In the genomic region with DNA sequence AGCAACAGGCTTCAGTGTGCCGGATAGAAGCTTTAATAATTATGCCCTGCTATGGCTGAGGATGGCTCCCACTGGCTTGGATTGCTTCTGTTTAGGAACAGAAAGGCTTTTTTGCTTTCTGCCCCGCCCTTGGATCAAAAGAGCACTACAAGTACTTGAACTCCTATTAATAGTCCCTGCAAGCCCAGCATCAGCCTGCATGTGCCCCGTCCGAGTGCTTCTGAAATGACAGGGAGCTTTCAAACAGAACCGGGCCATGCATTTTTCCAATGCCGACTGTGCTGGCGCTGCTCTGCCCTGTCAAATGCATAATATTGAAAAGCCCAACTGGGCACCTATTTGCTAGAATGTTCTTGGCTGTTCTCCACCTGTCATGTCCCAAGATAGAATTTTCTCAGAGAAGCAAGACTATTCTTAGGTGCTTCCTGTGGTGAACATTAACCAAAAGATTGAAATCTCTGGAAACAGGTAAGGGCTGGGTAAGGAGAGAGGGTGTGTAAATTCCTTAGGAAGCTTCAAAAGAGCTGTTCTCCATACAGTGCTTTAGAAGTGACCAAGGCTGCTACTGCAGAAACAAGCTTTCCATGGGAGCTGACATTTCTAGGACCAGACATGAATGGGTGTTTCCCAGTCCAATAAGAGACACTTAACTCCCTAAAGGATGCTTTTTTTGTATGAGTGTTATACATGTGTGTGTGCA, we compare ENCODE assay signal across 13 mouse cellular contexts.
DNase-seq lines count a peak whose midpoint lies in the region; ATAC-seq lines count a peak whose summit lies in the region.
"Had no signal": no experiment of that assay in that cellular context is flagged by ENCODE, and none has a peak within 500 bp of the region (broad histone marks: within the 10 kb centered on the region; RNA-seq: fewer than 3 reads in every experiment).

No protein-coding gene starts in this region.

- no peaks in the 10 kb centered on the region for H3K36me3 ChIP-seq in intestine, embryonic 15.5 days
- H3K36me3 ChIP-seq in lung, embryonic 15.5 days, result no peaks in the 10 kb centered on the region
- H3K36me3 ChIP-seq in hindbrain, embryonic 16.5 days (ENCODE audit: control insufficient read depth, insufficient read depth, low read length), result no peaks in the 10 kb centered on the region
- H3K36me3 ChIP-seq: embryonic facial prominence, embryonic 15.5 days; G1E; limb, embryonic 13.5 days; neural tube, embryonic 15.5 days had no signal

- peak; percentile 24 to 33 for DNase-seq in cerebellum, postnatal 25 days
- DNase-seq in cerebellum, adult 9-10 months, result no peak
- DNase-seq in heart, adult 8-10 months (ENCODE audit: low spot score), result peak; percentile 29
- DNase-seq in embryo, embryonic 10 days (ENCODE audit: low spot score), result no peak
- DNase-seq: layer of hippocampus, postnatal 36 days had no signal

- H3K9me3 ChIP-seq in intestine, embryonic 15.5 days, result no peaks in the 10 kb centered on the region
- H3K9me3 ChIP-seq in lung, embryonic 15.5 days, result no peaks in the 10 kb centered on the region
- H3K9me3 ChIP-seq in hindbrain, embryonic 16.5 days (ENCODE audit: control insufficient read depth, low read length), result no peaks in the 10 kb centered on the region
- H3K9me3 ChIP-seq: embryonic facial prominence, embryonic 15.5 days; G1E; limb, embryonic 13.5 days; neural tube, embryonic 15.5 days had no signal

- H3K4me3 ChIP-seq in intestine, embryonic 15.5 days (replicated peaks), result no peak overlapping the region
- no peak overlapping the region for H3K4me3 ChIP-seq in lung, embryonic 15.5 days
- no peak overlapping the region for H3K4me3 ChIP-seq in hindbrain, embryonic 16.5 days (ENCODE audit: low read length)
- H3K4me3 ChIP-seq: embryonic facial prominence, embryonic 15.5 days; limb, embryonic 13.5 days; neural tube, embryonic 15.5 days had no signal

- WGBS in intestine, embryonic 15.5 days, result 62% methylated on average over 7 of the region's 7 CpGs
- WGBS in lung, embryonic 15.5 days, result 55% methylated on average over 7 of the region's 7 CpGs
- WGBS in hindbrain, embryonic 16.5 days, result 87% methylated on average over 7 of the region's 7 CpGs

- ATAC-seq in intestine, embryonic 15.5 days, result peak; percentile 91
- peak; percentile 75; the same call in 1 of the 2 replicates for ATAC-seq in lung, embryonic 15.5 days (ENCODE audit: borderline replicate concordance, extremely low read depth, low FRiP score, low TSS enrichment)
- no peak for ATAC-seq in erythroblast, adult 5-6 weeks (replicated peaks; ENCODE audit: low FRiP score, poor library complexity, severe bottlenecking)
- no peak for ATAC-seq in hindbrain, embryonic 16.5 days

- H3K9ac ChIP-seq in intestine, embryonic 15.5 days, result no peak overlapping the region
- no peak overlapping the region for H3K9ac ChIP-seq in lung, embryonic 15.5 days
- H3K9ac ChIP-seq in hindbrain, embryonic 16.5 days (ENCODE audit: low read depth, low read length), result no peak overlapping the region
- H3K9ac ChIP-seq: embryonic facial prominence, embryonic 15.5 days; limb, embryonic 13.5 days; neural tube, embryonic 15.5 days had no signal

- H3K27ac ChIP-seq in intestine, embryonic 15.5 days, result no peak overlapping the region
- peak overlapping the region; percentile 67 for H3K27ac ChIP-seq in lung, embryonic 15.5 days
- H3K27ac ChIP-seq in hindbrain, embryonic 16.5 days (ENCODE audit: low read depth, low read length), result no peak overlapping the region
- H3K27ac ChIP-seq: embryonic facial prominence, embryonic 15.5 days; limb, embryonic 13.5 days; neural tube, embryonic 15.5 days had no signal

- no peaks in the 10 kb centered on the region for H3K27me3 ChIP-seq in intestine, embryonic 15.5 days (replicated peaks)
- H3K27me3 ChIP-seq in lung, embryonic 15.5 days, result no peaks in the 10 kb centered on the region
- no peaks in the 10 kb centered on the region for H3K27me3 ChIP-seq in hindbrain, embryonic 16.5 days (replicated peaks; ENCODE audit: control insufficient read depth, insufficient read depth, low read length)
- H3K27me3 ChIP-seq: embryonic facial prominence, embryonic 15.5 days; limb, embryonic 13.5 days; neural tube, embryonic 15.5 days had no signal

- no peaks in the 10 kb centered on the region for H3K4me1 ChIP-seq in intestine, embryonic 15.5 days (replicated peaks)
- peaks cover 8% of the 10 kb centered on the region for H3K4me1 ChIP-seq in lung, embryonic 15.5 days
- H3K4me1 ChIP-seq in hindbrain, embryonic 16.5 days (ENCODE audit: control insufficient read depth, insufficient read depth, low read depth, low read length), result no peaks in the 10 kb centered on the region
- H3K4me1 ChIP-seq: embryonic facial prominence, embryonic 15.5 days; limb, embryonic 13.5 days; neural tube, embryonic 15.5 days had no signal

- no peak overlapping the region; the same call in 1 of the 2 replicates for H3K4me2 ChIP-seq in intestine, embryonic 15.5 days (replicated peaks)
- H3K4me2 ChIP-seq in lung, embryonic 15.5 days, result peak overlapping the region; percentile 26; the same call in 1 of the 2 replicates
- no peak overlapping the region for H3K4me2 ChIP-seq in hindbrain, embryonic 16.5 days (ENCODE audit: low read length)
- H3K4me2 ChIP-seq: embryonic facial prominence, embryonic 15.5 days; limb, embryonic 13.5 days; neural tube, embryonic 15.5 days had no signal

Comparison
In these comparisons a context has a peak if more than half of its experiments do, and no peak if none do; other contexts are left out.
1. DNase-seq: peak in cerebellum, postnatal 25 days (2 of 2) and heart, adult 8-10 months (single experiment); none in cerebellum, adult 9-10 months (single experiment) and embryo, embryonic 10 days (single experiment).
2. ATAC-seq: peak in intestine, embryonic 15.5 days (single experiment) and lung, embryonic 15.5 days (single experiment); none in erythroblast, adult 5-6 weeks (single experiment) and hindbrain, embryonic 16.5 days (single experiment).